Mouse (Mus musculus): Measurements from ENCODE around the gene Ly75.

GRCm38 (mm10) chr2:60359796-60360195 lies 23.3 kb downstream of the Ly75 start:
- no peak for TF ChIP-seq POLR2A (IDR thresholded peaks at IDR 0.05; ENCODE audit: insufficient read depth, low read depth, low read length)
- no peak for TF ChIP-seq CTCF (IDR thresholded peaks at IDR 0.05)
- TF ChIP-seq EP300 (IDR thresholded peaks at IDR 0.05; ENCODE audit: insufficient read depth, low read depth, low read length): no peak

All from heart, adult 2 months (tissue).